In genomic region chr13:116917387-116917930, GRCm38 (mm10) we compare ENCODE assay signal across 27 mouse cellular contexts.
DNase-seq lines count a peak whose midpoint lies in the region; ATAC-seq and TF ChIP-seq lines count a peak whose summit lies in the region.
"Had no signal": no experiment of that assay in that cellular context is flagged by ENCODE, and none has a peak within 500 bp of the region (broad histone marks: within the 10 kb centered on the region; RNA-seq: fewer than 3 reads in every experiment).

No protein-coding gene starts in this region.

- H3K9me3 ChIP-seq in hindbrain, postnatal 0 days (ENCODE audit: low read length): no peaks in the 10 kb centered on the region
- no peaks in the 10 kb centered on the region for H3K9me3 ChIP-seq in hindbrain, embryonic 14.5 days (ENCODE audit: control insufficient read depth, low read length)
- H3K9me3 ChIP-seq in neural tube, embryonic 15.5 days (replicated peaks): no peaks in the 10 kb centered on the region
- H3K9me3 ChIP-seq in liver, postnatal 0 days (ENCODE audit: low read length): no peaks in the 10 kb centered on the region
- H3K9me3 ChIP-seq: heart, embryonic 13.5 days; limb, embryonic 10.5 days; limb, embryonic 15.5 days; liver, embryonic 13.5 days; neural tube, embryonic 13.5 days had no signal

- no peak for ATAC-seq in hindbrain, postnatal 0 days
- ATAC-seq in hindbrain, embryonic 14.5 days (ENCODE audit: low FRiP score): no peak
- ATAC-seq in neural tube, embryonic 15.5 days (ENCODE audit: low FRiP score): no peak
- ATAC-seq in liver, postnatal 0 days: no peak
- ATAC-seq: activated CD4-positive, CD25-positive, alpha-beta regulatory T cell, adult 4 months; CD4-positive, CD25-positive, alpha-beta regulatory T cell, adult 4 months; forebrain, embryonic 16.5 days; intestine, embryonic 16.5 days had no signal

- no peak overlapping the region for H3K27ac ChIP-seq in hindbrain, postnatal 0 days
- no peak overlapping the region for H3K27ac ChIP-seq in hindbrain, embryonic 14.5 days
- peak overlapping the region; percentile 37 for H3K27ac ChIP-seq in neural tube, embryonic 15.5 days (replicated peaks)
- H3K27ac ChIP-seq in liver, postnatal 0 days (ENCODE audit: low read depth): no peak overlapping the region
- H3K27ac ChIP-seq: heart, embryonic 13.5 days; kidney, postnatal 0 days; limb, embryonic 10.5 days; limb, embryonic 15.5 days; liver, embryonic 13.5 days; neural tube, embryonic 13.5 days had no signal

- no peak overlapping the region for H3K9ac ChIP-seq in hindbrain, postnatal 0 days (replicated peaks; ENCODE audit: low read length)
- H3K9ac ChIP-seq in hindbrain, embryonic 14.5 days: no peak overlapping the region
- H3K9ac ChIP-seq in neural tube, embryonic 15.5 days (replicated peaks): no peak overlapping the region
- no peak overlapping the region for H3K9ac ChIP-seq in liver, postnatal 0 days (replicated peaks)
- H3K9ac ChIP-seq: heart, embryonic 13.5 days; limb, embryonic 15.5 days; liver, embryonic 13.5 days; neural tube, embryonic 13.5 days had no signal

- DNase-seq in hindbrain, postnatal 0 days (ENCODE audit: low spot score): peak; percentile 14
- no peak for DNase-seq in hindbrain, embryonic 14.5 days (ENCODE audit: low spot score)
- no peak for DNase-seq in neural tube, embryonic 10.5 days (ENCODE audit: extremely low spot score, low spot score)
- peak; percentile 33 for DNase-seq in brain, adult 2 months (ENCODE audit: low read depth, low spot score)
- peak; percentile 46 for DNase-seq in fibroblast of lung, adult 2 months (ENCODE audit: low read depth)
- DNase-seq in liver, postnatal 0 days: no peak
- DNase-seq: adrenal gland, adult 8-10 months; cerebellum, adult 18-20 months; gastrocnemius, postnatal 10 days; heart, postnatal 10 days; kidney, adult 8-10 months; kidney, postnatal 4 days; liver, embryonic 13.5 days; lung, postnatal 36 days; thymus, postnatal 25 days had no signal

- H3K4me2 ChIP-seq in hindbrain, postnatal 0 days (ENCODE audit: low read depth, low read length): no peak overlapping the region
- no peak overlapping the region for H3K4me2 ChIP-seq in hindbrain, embryonic 14.5 days (replicated peaks)
- no peak overlapping the region for H3K4me2 ChIP-seq in neural tube, embryonic 15.5 days
- no peak overlapping the region for H3K4me2 ChIP-seq in liver, postnatal 0 days (ENCODE audit: low read depth, low read length)
- H3K4me2 ChIP-seq: heart, embryonic 13.5 days; limb, embryonic 15.5 days; liver, embryonic 13.5 days; midbrain, embryonic 11.5 days; neural tube, embryonic 13.5 days had no signal

- TF ChIP-seq CTCF in hindbrain, postnatal 0 days (IDR thresholded peaks at IDR 0.05; ENCODE audit: low read depth): no peak
- no peak for TF ChIP-seq CTCF in liver, postnatal 0 days (IDR thresholded peaks at IDR 0.05; ENCODE audit: low read depth)

- H3K36me3 ChIP-seq in hindbrain, postnatal 0 days (ENCODE audit: insufficient read depth, low read length): no peaks in the 10 kb centered on the region
- H3K36me3 ChIP-seq in hindbrain, embryonic 14.5 days (replicated peaks; ENCODE audit: control insufficient read depth, insufficient read depth): peaks cover 16% of the 10 kb centered on the region
- H3K36me3 ChIP-seq in neural tube, embryonic 15.5 days: peaks cover 3% of the 10 kb centered on the region; the same call in 1 of the 2 replicates
- H3K36me3 ChIP-seq in liver, postnatal 0 days (replicated peaks; ENCODE audit: insufficient read depth, low read length): no peaks in the 10 kb centered on the region
- H3K36me3 ChIP-seq: liver, embryonic 13.5 days had no signal

- whole genome bisulfite sequencing in hindbrain, postnatal 0 days: 52% methylated on average over 6 of the region's 6 CpGs
- WGBS in hindbrain, embryonic 14.5 days: 83% methylated on average over 6 of the region's 6 CpGs
- WGBS in neural tube, embryonic 15.5 days: 70% methylated on average over 6 of the region's 6 CpGs
- 79% methylated on average over 6 of the region's 6 CpGs for WGBS in liver, postnatal 0 days (ENCODE audit: insufficient replicate concordance)

- H3K4me1 ChIP-seq in hindbrain, postnatal 0 days (ENCODE audit: insufficient read depth, low read length): no peaks in the 10 kb centered on the region
- no peaks in the 10 kb centered on the region for H3K4me1 ChIP-seq in hindbrain, embryonic 14.5 days (replicated peaks; ENCODE audit: control insufficient read depth, insufficient read depth, low read length)
- H3K4me1 ChIP-seq in neural tube, embryonic 15.5 days: no peaks in the 10 kb centered on the region
- H3K4me1 ChIP-seq in liver, postnatal 0 days (ENCODE audit: insufficient read depth): no peaks in the 10 kb centered on the region
- H3K4me1 ChIP-seq: heart, embryonic 13.5 days; limb, embryonic 10.5 days; limb, embryonic 15.5 days; liver, embryonic 13.5 days; neural tube, embryonic 13.5 days had no signal

- H3K27me3 ChIP-seq in hindbrain, postnatal 0 days (ENCODE audit: insufficient read depth, low read length): no peaks in the 10 kb centered on the region
- H3K27me3 ChIP-seq in hindbrain, embryonic 14.5 days (ENCODE audit: control insufficient read depth, insufficient read depth, low read length): no peaks in the 10 kb centered on the region
- no peaks in the 10 kb centered on the region for H3K27me3 ChIP-seq in neural tube, embryonic 15.5 days (replicated peaks)
- H3K27me3 ChIP-seq in liver, postnatal 0 days (ENCODE audit: insufficient read depth, low read length): no peaks in the 10 kb centered on the region
- H3K27me3 ChIP-seq: heart, embryonic 13.5 days; limb, embryonic 15.5 days; liver, embryonic 13.5 days; neural tube, embryonic 13.5 days had no signal

- H3K4me3 ChIP-seq in hindbrain, postnatal 0 days (ENCODE audit: low read length): no peak overlapping the region
- H3K4me3 ChIP-seq in hindbrain, embryonic 14.5 days (replicated peaks; ENCODE audit: low read length): no peak overlapping the region
- no peak overlapping the region for H3K4me3 ChIP-seq in neural tube, embryonic 15.5 days (replicated peaks)
- no peak overlapping the region for H3K4me3 ChIP-seq in liver, postnatal 0 days (ENCODE audit: low read depth, low read length)
- H3K4me3 ChIP-seq: heart, embryonic 13.5 days; limb, embryonic 10.5 days; limb, embryonic 15.5 days; liver, embryonic 13.5 days; myocyte; neural tube, embryonic 13.5 days had no signal

- no peak for TF ChIP-seq EP300 in liver, postnatal 0 days (IDR thresholded peaks at IDR 0.05; ENCODE audit: low read depth)

Comparison
In these comparisons a context has a peak if more than half of its experiments do, and no peak if none do; other contexts are left out.
1. DNase-seq: peak in hindbrain, postnatal 0 days (single experiment), brain, adult 2 months (single experiment) and fibroblast of lung, adult 2 months (single experiment); none in hindbrain, embryonic 14.5 days (single experiment), neural tube, embryonic 10.5 days (single experiment) and liver, postnatal 0 days (single experiment).